Mouse (Mus musculus) megakaryocyte, embryonic 14.5 days (primary cell): ENCODE measurements at regions not wholly inside any gene's neighbourhood (a gene's known extent, or its start where the extent isn't known, plus 50 kb on each side); places are given as distances from the start of the nearest gene placed in this dataset.

Source experiments
- FLI1 ChIP-seq: IDR thresholded peaks from 2 replicates; pipeline ENCODE4 v1.6.1; 2012; ENCODE audit warnings: low read length, inconsistent platforms, mixed read lengths
- GATA1 ChIP-seq: IDR thresholded peaks from 3 replicates; pipeline ENCODE4 v1.6.1; 2012; ENCODE audit warnings: mixed read lengths, low read length, inconsistent platforms, borderline replicate concordance

DNA sequence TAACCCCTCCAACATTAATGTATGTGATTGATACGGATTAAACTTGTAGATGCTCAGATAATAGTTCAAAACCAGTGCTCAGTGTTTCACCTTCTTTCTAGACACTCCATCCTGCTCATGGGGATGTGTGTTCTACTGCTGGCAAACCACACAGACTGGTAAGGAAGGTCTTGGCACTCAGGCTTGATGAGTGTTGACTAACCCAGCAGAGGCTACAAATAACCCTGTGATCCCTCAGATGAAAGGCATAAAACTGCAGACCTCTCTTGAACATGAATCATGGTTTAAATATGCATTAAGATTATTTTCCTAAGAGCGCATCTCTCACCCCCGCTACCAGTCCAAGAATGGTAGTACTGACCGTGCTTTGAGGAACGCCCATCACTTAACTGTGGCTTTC lies 83.9 kb upstream of the Cnksr3 start:
- TF ChIP-seq GATA1 (no peak), FLI1 (no peak)
